Mouse (Mus musculus): ENCODE results near the gene Cpeb3.

- no peak for TF ChIP-seq MAX (IDR thresholded peaks at IDR 0.05; ENCODE audit: low read depth)
- no peak for TF ChIP-seq POLR2A (IDR thresholded peaks at IDR 0.05; ENCODE audit: insufficient read length, low read depth)
- TF ChIP-seq POLR2AphosphoS2 (IDR thresholded peaks at IDR 0.05; ENCODE audit: insufficient read length, low read depth): no peak
- no peak for TF ChIP-seq TCF12 (IDR thresholded peaks at IDR 0.05; ENCODE audit: insufficient read depth, poor library complexity, severe bottlenecking)
- no peak for TF ChIP-seq USF1 (IDR thresholded peaks at IDR 0.05; ENCODE audit: low read depth)
These were observed 96.6 kb downstream of the Cpeb3 start for GRCm38 (mm10) chr19:37111831-37112230.
